Mouse (Mus musculus) 3T3-L1 (cell line): ENCODE measurements at regions not wholly inside any gene's neighbourhood (a gene's known extent, or its start where the extent isn't known, plus 50 kb on each side); places are given as distances from the start of the nearest gene placed in this dataset.
"Not testable (repeated sequence)": the region's sequence is repeated elsewhere in the genome, so short reads cannot be mapped to it uniquely, and the experiment has no call there.

Experiments
- DNase-seq: peaks from one replicate; pipeline ENCODE4 v3.0.0-alpha.2; 2015; ENCODE audit warnings: low read depth, low spot score

DNA sequence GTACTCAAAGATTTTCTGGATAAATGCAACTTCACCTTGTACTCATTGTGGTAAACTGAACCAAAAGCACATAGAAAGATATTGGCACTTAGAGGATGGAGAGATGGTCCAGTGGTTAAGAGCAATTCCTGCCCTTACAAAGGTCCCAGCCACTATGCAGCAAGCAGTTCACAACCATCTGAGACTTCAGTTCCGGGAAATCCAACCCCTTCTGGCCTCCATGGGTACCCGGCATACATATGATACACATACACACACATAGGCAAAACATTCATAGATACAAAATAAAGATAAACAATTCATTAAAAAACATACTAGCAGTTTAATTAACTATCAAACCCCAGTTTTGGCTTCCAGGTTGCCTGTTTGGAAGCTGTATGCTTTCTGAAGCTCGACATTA, 189.5 kb upstream of the Tmem45b start:
- no peak for DNase-seq

DNA sequence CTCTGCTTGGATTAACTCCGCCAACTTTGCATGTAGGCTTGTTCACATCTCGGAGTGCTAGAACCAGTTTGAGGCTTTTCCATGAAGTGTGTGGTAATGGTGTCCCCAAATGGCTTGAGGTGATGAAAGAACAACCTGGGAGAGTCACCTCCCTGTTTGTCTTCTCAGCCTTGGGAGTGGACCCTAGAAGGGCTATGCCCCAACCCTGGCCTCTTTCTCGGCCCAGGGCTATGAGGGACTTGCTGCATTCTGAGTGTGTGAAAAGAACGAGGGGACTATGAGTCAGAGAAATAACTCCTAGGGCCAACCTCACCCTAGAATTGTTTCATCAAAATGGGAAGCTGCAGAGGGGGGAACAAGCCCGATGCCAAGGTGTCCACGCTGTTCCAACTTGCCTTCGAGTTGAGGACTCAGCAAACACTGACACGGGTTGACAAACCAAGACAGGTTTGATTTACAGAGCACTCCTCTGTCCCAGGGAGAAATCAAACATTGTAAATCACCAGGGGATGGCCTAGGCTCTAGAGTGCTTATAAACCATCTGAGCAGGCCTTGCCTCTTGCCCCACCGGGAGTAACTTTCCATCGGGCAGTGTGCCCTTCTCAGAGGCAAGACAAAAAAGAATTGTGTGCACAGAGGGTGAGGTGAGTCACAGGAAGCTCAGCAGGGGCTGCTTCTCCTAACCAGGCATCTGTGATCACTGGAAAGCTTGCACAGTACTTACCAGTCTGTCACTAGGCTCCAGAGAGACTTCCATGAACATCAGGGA, 186.3 kb upstream of the Tmem45b start:
- peak; percentile 44 for DNase-seq

DNA sequence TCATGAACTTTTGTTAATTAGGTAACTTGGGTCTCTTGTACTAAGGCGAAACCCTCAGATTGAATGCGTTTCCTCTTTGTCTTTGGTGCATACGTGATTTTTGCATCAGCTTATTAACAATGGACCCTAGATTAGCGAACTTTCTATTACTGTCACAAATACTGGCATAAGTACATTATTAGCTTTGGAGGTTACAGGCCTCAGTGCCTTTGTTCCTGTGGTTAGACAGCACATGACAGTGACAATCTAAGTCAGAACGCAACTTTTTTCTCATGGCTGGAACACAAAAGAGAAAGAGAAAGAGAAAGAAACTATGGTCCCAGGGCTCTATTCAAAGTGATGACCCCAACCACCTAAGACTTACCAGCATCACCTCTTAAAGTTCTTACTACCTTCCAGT, 184.8 kb upstream of the Tmem45b start:
- DNase-seq = no peak

DNA sequence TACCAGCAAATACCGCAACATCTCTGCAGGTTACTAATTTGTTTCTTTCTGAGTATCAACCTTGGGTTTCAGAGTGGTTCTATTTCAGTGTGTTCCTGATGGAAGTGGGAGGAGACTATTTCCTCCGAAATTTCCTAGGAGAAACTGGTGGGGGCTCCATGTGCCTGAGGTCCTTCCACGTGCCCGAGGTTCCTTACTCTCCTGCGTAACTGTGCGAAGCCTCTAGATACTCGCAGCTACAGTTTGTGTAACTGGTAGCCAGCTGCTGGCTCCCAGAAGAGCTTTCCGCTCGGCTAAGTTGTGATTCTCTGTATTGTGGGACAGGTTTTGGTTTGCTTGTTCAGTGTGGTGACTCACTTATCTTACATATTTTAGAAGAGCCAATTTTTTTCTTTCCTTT, 184.3 kb upstream of the Tmem45b start:
- DNase-seq = no peak

DNA sequence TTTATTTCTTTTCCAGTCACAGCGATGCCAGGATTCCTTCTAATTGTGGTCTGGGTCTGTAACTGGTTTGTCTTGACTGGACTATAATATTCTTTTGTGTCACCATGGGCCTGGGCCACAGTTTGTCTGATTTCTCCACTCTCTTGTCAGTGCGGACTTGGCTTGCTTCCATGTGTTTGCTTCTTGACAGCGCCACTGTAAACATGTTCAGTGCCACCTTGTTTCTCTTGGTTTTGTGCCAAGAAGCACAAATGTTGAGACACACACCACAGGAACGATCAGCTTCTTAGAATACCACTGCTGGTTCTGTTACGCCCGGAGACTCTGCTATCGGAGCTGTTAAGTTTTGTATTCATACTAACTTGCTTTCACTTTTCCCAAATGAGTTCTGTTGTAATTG, 180.9 kb upstream of the Tmem45b start:
- DNase-seq = no peak

DNA sequence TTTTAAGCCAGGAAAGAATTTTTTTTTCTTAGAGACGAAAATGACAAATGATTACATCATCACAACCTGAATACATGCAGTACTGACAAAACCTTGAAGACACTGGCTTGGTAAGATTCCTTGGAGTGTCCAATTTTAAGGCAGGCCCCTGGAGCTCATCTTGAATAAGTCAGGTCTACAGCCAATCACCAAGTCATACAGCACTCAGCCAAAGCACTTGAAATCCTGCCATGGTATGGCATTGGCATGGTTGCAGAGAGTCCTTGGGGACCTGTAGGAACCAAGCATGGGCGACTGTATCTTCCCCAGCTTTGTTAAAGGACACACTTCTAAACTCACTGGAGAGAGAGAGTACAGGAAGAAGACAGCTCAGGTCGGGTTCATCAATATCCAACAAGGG, 179.8 kb upstream of the Tmem45b start:
- no peak for DNase-seq

DNA sequence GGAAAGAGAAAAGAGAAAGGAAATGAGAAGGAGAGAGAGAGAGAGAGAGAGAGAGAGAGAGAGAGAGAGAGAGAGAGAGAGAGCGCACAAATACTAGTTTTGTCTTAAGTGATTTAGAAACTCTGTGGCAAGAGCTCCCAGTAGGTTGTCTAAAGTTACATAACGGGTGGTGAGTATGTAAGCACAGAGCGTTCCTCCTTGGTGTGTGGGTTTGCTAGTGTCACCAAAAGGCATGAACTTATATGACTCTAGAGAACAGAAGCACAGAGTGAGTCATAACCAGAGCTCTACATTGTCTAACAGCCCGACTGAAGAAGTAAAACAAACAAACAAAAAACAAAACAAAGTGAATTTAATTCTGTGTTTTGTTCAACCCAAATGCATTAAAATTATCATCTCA, 177.9 kb upstream of the Tmem45b start:
- DNase-seq = no peak

DNA sequence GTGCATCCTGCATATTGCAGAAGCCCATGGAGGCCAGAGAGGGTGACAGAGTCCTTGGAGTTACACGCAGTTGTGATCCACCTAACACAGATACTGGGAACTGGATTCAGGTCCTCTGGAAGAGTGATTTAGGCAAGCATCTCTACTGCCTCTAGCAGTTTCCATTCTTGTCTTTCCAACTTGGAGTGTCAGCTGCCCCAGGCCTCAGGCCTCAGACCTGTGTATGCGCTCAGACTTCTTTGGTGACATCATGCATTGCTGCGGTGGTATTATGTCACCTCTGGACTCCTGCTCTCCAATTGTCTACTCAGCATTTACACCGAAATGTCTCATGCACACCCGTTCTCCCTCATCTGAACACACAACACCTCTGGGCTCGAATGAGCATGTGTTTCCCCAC, 164.0 kb upstream of the Tmem45b start:
- no peak for DNase-seq

DNA sequence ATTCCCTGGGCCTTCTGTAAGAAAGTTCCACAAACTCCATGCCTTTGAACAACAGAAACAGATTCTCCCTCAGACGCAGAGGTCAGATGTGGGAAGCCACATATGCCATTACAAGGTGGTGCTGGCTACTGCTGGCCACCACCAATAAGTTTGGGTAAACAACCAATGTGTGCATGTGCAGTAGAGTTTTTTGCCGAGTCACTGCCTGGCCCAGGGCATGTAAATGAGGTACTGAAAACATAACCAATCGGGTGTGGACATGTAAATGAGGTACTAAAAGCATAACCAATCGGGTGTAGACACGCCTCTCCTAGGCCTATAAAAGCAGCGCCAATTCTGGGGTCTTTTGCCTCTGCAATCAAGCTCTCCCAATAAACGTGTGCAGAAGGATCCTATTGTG, 157.3 kb upstream of the Tmem45b start:
- DNase-seq = not testable (repeated sequence)

DNA sequence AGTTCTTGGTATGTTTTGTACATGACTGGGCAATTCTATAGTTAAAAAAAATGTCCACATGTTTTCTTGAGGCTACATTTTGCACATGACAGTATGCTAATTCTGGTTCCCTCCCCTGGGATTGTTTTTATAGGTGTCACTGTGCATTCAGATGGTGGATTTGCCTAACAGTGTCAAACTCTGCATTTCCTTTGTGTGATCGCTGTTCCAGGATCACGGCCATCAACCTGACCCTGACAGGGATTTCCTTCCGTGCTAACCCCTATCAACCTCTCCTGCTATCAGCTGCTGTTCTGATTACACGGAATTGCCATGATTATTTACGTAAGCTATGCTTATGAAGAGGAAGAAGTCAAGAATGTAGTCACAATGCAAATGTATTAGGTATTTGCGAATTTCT, 155.1 kb upstream of the Tmem45b start:
- no peak for DNase-seq

DNA sequence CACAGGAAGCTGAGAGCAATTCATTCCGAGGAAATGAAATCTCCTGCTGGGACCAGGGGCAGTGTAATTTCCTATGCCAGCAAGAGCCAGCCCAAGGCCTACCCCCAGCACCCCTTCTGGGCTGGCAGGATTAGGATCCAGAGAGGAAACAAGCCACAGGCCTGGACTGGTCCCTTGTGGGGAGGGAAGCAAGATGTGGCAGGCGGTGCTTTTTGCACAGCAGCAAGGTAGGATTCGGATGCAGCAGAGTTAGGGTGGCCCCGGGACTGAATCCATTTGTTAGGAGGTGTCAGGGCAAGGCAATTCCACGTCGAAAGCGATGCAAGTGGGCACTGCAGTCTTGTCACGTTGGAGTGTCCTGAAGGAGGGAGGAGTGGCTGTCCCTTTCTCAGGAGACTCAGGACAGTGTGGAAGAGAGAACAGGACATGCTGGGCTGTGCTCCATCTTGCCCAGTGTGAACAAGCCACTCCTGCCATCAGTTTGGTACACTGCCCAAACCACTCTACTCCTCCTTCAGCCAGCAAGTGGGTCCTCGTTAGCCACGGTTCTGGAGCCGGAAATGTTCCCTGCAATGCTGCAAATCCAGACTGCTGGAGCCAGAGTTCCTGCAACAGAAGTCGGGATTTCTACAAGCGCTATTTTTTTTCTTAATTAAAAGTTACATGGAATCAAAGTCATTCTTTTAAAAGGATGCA, 150.1 kb upstream of the Tmem45b start:
- DNase-seq = no peak

DNA sequence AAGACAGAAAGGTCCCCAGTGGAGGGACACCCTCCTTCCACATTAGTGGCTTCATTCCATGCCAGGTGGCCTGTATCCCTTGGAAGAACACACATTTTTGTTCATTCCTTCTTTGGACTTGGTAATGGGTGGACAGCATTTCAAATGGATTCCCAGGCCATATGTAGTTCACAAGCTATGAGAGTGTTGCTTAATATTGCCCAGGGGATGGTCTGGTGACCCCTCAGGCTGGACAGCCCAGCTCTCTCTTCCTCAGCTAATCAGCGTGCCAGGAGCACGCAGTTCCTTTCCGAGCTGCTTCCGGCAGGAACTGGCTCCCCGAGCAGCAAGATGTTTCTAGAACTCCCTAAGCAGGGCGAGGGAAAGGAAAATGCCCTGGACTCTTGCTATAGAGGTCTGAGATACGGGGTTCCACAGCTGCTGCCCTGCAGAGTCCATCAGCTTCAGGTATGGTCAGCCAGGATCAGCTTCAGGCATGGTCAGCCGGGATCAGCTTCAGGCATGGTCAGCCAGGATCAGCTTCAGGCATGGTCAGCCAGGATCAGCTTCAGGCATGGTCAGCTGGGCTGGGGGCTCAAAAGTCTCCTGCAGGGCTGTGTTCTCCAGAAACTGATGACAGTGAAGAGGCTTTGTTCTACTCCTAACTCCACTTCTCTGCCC, 146.9 kb upstream of the Tmem45b start:
- DNase-seq = no peak

DNA sequence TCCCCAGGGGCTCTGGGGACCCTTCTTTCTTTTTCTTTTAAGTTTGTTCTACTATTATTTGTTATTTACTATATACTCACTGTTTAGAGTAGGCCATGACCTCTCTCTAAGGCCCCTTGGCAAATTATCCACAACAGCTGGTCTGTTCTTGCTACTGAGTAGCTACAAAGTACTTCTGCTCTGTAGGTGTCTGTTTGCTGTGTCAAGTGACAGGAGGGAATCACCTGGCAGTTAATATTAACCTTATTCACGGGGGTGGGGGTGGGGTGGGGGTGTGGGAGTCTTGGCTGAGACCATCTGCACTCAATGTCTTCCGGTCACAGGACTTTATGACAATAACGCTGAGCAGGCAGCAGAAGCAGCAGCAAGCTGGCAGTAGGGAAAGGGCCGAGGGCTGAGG, 146.4 kb upstream of the Tmem45b start:
- no peak for DNase-seq

DNA sequence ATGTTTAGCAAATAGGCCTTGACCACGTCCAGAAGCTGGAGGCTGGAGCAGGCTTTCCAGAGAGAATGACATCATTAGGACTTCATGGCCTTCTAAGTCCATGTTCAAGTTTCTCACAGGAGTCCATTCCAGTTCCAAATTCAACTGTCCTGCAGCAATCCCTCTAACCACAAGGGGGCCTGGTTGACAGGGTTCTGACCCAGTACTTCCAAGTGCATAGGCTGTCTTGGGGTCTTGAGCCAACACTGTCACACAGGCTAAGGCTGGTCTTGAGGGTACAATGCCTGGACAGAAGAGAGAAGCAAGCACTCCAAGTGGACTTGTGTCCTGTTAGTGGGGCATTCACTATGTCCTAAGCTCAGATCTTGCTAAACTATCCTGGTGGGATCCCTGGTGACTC, 145.9 kb upstream of the Tmem45b start:
- DNase-seq = peak; percentile 14

DNA sequence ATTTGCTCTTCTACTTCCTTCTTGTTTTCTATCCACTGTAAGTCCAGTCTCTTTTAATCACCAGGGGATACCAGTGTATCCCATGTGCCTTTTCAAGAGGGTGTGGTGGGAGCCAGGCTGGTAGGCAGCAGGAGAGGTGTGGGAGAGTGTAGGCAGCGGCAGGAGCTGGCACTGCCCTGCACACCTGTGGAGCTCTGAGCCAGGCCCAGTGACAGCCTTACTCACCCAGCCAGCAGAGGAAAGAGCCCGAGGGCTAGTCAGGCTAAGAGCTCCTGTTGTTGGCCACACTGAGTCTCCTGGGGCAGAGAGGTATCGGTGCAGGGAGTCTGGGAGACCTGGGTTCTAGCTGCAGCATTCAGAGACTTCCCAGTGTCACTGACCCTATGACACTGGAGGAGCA, 145.5 kb upstream of the Tmem45b start:
- DNase-seq = no peak

DNA sequence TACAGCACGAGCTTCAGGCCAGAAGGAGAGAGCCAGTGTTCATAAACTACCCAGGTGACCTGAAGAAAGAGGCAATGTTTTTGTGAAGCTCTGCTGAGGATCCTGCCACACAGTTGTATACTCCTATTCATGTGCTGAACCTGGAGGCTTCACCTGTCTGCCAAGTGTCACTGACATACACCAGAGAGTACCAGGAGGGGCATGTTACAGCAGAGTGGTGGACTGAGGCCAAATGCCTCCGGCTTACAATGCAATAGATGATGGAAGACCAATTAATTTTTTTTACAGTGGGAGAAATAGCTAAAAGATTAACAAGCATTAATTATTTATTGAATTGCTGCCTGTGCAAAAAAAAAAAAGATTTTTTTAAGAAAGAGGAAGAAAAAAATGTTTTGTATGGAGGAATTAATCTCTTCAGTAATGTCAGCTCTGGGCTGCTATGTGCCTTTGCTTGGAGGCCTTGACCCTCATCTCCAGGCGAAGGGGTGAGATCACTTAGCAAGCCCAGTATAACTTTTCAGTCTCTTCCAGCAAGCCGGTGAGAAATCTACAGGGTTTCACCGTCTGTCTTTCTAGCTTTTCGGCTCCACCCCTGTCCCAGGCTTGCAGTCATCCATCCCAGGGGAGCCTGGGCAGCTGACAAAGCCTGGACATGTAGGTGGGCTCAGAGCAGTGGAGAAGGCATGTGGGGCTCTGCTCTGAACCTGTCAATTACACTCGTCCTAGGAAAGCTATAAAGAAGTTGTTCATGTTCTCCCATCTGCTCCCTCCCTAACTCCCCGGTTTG, 144.0 kb upstream of the Tmem45b start:
- DNase-seq = no peak

DNA sequence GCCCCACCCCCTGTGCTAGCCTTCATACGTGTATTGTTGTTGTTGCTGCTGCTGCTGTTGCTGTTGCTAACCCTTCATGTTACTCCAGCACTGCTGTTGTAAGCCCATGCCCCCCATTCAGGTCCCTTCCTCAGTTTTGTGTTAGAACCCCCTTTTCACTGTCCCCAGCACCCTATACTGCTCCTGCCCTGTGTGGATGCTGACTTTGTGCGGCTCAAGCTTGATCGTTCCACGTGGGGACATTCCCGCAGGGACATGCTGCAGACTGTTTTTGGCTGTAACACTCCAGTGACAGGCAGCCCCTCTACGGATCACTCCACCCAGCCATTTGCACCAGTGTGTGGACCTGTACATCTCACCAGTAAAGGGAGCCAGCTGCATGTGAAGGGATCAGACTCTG, 142.7 kb upstream of the Tmem45b start:
- DNase-seq = no peak

DNA sequence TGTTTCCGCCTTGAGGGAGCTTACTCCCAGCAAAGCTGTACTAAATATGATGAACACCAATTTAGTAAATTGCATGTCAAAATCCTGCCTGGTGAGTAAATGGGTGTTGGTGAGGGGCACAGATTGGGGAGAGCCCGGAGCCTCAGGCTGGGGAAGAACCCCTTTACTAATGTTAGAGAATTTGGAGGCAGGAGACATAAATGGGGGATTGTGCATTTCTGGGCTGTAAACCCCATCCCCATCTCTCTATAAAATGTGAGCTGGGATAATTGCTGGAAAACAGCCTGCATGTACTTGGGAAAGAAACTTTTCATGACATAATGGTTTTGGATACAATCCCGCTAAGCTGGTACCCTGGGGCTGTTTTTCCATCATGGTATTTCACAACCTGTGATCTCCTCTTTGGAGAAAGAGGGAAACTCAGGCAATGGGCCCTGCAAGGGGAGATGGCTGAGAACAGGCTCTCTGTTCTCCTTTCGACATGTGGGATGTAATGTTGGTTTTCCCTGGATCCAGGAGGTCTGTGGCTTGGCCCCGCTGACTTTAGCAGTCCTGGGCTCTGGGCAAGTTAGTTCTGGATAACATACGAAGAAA, 140.3 kb upstream of the Tmem45b start:
- peak; percentile 13 for DNase-seq

DNA sequence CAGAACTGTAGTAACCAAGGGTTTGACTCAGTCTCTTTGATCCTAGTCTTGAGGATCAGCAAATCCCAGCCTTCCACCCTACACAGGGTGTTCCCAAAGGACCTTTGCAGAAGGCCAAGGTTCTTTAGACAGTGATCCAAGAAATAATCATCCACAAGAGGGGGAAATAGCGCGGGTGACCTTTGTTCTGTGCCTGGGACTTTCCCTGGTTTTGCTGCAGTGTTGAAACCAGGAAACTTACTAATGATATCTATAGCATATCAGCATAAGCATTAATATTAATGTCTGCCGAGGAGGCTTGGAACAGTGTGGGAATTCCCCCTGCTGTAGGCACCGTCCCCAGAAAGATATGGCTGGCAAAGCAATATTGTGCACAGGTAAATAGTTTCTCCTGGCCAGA, 138.4 kb upstream of the Tmem45b start:
- DNase-seq = no peak

DNA sequence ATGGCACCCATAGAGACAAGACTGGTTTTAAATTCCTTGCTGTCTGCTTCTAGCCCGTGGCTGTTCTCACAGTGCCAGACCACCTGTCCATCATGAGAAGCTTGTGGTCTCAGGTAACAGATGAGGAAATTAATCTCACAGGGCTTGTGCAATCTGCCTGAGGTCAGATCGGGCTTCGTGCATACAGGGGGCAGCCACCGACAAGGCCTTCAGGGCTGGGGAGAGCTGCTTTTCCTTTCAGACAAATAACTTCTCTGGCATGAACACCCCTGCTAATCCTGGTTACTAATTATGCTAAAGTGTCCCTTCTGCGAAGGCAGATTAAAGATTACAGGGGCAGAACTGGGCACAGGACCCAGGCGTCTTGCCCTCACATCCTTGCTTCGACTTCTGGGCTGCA, 130.8 kb upstream of the Tmem45b start:
- no peak for DNase-seq

DNA sequence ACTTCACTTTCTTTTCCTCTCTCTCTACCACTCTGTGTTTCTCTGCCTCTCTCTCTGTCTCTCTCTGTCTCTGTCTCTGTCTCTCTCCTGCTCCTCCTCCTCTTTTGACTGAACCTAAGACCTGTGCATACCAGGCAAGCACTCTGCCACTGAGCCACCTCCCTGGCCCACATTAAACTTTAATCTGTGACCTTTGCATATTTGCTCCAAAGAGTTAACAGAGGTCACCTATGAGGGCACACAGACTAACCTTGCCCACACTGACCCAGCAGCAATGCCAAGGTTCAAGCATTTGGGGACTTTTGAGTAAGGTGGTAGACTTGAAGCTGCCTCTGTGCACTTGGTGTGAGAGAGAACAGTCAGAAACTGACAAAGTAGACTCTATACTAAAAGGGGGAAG, 123.4 kb upstream of the Tmem45b start:
- DNase-seq = no peak

DNA sequence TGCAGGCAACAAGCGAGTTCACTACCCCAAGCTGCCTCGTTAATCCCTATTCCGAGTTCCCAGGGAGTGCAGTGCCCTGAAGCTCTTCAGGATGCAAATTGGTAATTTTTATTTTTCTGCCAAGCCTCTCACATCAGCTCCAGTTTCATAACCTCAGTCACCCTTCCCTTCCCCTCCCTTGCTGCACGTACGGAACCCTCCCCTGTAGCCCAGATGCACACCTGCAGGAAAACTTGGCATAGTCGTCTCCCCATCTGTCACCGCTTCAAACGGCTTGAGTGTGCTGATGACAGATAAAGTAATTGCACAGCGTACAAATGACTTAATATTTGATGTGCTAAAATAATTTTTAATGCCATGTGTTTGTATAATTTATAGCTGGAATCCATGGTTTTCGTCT, 119.7 kb upstream of the Tmem45b start:
- no peak for DNase-seq
